Mouse (Mus musculus) heart, postnatal 0 days (tissue): ENCODE measurements at regions not wholly inside any gene's neighbourhood (a gene's known extent, or its start where the extent isn't known, plus 50 kb on each side); places are given as distances from the start of the nearest gene placed in this dataset.

ENCODE experiments used
- CTCF ChIP-seq: IDR thresholded peaks from 2 replicates; pipeline ENCODE4 v1.5.1; 2016; ENCODE audit warnings: antibody characterized with exemption, control low read depth, low read depth
- EP300 ChIP-seq: IDR thresholded peaks from 2 replicates; pipeline ENCODE4 v1.6.1; 2016; ENCODE audit warnings: antibody characterized with exemption, low read depth

GRCm38 (mm10) chr14:62037917-62038316 is 254.5 kb upstream of the Rnaseh2b start:
- no peak for TF ChIP-seq CTCF
- no peak for TF ChIP-seq EP300
